Mouse (Mus musculus): ENCODE measurements around the gene Chmp4b.

DNA sequence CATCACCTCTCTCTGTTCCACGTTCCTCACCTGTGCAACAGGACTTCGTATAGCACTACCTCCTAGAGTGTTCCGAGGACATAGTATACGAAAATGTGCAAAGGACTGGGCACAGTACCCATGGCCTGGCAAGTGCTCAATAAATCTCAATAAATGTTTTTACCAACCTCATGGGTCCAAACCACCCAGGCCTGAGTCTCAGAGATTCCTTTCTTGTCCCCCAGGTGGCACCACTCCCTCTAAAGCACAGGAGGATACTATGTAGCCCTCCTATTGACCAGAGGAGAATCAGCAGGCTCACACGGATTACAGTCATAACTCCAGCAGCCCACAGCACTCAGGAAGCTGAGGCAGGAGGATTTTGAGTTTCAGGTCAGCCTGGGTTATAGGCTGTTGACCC, 4.9 kb upstream of the Chmp4b start:
- TF ChIP-seq CTCF (IDR thresholded peaks at IDR 0.05; ENCODE audit: low read depth, low read length) (peak; percentile 45), POLR2A (IDR thresholded peaks at IDR 0.05; ENCODE audit: insufficient read depth, low read length) (no peak)
